Mouse (Mus musculus) left cerebral cortex, adult 11 months (tissue): ENCODE data around the gene Alox15.
"Not testable (repeated sequence)": the region's sequence is repeated elsewhere in the genome, so short reads cannot be mapped to it uniquely, and the experiment has no call there.

Source experiments
- DNase-seq: peaks from one replicate; pipeline ENCODE4 v3.0.0; 2022; ENCODE audit warnings: low spot score

Gene Alox15

GRCm38 (mm10) chr11:70351868-70352267 is at the start of gene Alox15:
Alox15 (minus strand) TSS chr11:70352031.
- DNase-seq, result no peak

GRCm38 (mm10) chr11:70389421-70389820 is 37.6 kb upstream of the Alox15 start:
- no peak for DNase-seq

DNA sequence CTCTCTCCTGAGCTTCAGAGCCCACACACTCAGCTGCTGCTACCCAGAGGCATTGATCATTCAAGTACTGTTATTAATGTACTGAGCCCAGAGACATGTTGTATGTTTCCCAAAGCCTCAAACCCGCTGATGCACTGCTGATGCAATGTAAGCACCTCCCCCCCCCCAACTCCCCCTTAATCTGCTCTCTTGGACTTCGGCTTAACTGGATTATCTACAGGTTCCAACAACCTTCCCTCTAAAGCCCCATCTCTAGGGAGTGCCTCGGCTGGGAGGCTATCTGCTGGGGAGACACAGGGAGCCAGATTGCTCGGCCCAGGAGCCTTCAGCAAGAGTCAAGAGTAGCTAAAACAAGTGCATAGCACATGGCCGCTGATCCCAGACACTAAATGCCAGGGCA is 35.6 kb upstream of the Alox15 start:
- DNase-seq, result no peak

DNA sequence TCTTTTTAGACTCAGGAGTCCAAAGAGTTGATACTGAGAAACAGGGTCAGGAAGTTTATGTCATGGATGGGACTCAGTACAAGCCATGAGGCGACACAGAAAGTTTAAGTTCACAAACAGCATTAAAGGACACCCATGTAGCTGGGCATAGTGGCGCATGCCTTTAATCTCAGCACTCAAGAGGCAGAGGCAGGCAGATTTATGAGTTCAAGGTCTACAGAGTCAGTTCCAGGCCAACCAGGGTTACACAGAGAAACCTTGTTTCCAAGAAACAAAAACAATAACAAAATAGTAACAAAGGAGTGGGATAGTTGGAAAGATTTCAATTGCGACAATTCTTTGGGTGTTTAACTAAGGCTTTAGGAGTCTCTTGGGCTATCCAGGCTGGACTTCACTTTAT is 32.3 kb upstream of the Alox15 start:
- DNase-seq, result no peak

- no peak for DNase-seq
These were observed 29.5 kb upstream of the Alox15 start for GRCm38 (mm10) chr11:70381330-70381729.

GRCm38 (mm10) chr11:70380478-70381005 is 28.7 kb upstream of the Alox15 start:
- DNase-seq, result no peak

DNA sequence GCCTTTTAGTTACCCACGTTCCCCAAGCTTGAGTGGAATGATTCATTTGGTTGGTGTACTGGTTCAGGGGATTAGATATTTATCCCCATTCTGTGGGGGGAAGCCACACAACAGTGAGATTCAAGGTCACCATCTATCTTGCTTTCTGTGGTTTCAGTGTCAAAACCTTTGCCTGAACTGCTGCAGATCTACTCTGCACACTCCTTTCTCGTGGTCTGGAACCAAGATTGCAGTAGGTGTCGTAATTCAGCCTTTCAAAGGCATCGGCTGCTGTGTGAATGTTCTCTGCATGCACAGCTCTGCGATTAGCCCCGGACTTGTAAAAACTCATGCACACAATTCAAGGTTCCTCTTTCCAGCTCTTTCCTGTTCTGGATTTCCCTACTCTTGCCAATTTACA is 24.2 kb upstream of the Alox15 start:
- no peak for DNase-seq

- DNase-seq, result no peak
These were observed 22.5 kb upstream of the Alox15 start for GRCm38 (mm10) chr11:70374302-70374701.

DNA sequence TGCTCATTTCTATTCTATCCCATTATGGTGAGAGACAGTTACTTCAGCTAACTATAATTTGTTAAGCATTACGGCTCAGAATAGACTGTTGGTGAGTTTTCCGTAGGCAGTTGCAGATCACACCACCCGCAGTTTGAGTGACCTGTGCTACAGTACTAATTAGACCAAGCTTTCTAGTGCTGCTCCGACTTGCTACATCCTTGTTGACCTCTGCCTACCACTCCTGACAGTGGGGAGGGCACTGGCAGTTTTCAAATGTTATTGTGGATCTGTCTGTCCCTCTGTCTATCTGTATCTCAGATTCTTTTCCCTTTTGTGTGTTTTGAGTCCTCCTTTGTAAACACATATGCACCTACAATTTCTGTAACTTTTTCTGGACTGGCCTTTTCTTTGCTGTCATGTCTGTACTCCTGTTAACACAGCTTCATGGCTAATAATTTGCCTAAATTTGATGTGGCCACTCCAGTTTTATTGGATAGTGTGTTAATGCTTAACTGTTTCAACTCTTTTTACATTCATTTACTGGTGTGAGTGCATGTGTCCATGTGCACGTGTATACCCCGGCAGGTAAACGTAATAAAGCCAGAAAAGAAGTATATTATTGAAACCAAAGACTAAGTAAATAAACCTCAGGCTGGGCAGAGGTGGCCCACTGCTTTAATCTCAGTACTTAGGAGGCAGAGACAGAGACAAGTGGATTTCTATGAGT is 21.2 kb upstream of the Alox15 start:
- DNase-seq, result no peak

- no peak for DNase-seq
These were observed 20.6 kb upstream of the Alox15 start for GRCm38 (mm10) chr11:70372396-70372795.

- not testable (repeated sequence) for DNase-seq
These were observed 16.8 kb upstream of the Alox15 start for GRCm38 (mm10) chr11:70368626-70369025.

GRCm38 (mm10) chr11:70367701-70368100 is 15.9 kb upstream of the Alox15 start:
- not testable (repeated sequence) for DNase-seq

DNA sequence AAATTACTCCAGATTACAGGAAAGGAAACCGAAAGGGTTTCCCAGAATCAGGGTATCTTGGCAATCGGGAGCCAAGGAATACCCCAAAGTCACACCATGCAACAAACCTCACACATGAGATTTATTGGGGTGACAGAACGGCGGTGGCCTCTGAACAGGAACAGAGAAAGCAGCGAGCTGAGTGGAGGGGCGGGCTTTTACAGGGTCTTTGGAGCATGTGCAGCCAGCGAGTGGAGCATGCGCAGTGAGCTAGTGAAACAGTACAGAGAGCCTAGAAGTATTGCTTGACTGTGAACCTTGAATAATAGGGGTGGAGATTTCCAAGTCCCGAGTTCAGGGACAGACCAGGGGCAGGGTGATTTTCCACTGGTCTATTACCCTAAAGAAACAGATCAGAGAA is 3.2 kb downstream of the Alox15 start:
- DNase-seq, result no peak

DNA sequence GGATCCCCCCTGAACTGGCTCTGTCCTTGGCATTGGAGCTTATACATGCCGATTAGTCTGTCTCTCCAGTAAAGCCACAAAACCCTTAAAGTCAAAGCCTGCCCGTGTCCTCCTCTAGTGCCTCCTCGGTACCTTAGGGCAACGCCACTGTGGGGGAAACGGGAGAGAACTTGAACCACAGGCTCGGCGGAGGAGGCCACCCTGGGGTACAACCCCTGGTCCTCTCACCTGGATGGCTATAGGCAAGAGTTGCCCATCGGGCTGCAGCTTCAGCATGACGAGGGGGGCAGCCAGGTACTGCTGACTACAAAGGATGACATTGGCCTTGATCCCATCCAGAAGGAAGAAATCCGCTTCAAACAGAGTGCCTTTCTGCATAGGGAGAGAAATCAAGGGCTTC is 4.0 kb downstream of the Alox15 start:
- no peak for DNase-seq

DNA sequence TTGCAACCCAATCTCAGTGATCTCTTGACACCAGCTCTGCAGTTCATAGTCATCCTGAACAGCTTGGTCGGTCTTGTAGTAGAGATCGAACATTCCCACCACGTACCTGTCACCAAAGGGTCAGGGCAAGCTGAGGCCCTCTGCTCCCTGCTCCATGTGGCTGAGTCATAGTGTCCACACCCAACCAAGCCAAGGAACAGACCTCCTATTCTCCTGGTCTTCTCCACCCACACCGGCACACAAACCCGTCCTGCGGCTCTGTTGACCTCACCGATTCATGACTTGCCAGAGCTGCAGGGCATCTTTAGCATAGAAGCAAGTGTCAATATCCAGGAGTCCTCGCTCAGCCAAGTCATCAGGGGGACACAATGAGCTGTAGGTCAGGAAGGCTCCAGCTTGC is 6.3 kb downstream of the Alox15 start:
- DNase-seq, result no peak

DNA sequence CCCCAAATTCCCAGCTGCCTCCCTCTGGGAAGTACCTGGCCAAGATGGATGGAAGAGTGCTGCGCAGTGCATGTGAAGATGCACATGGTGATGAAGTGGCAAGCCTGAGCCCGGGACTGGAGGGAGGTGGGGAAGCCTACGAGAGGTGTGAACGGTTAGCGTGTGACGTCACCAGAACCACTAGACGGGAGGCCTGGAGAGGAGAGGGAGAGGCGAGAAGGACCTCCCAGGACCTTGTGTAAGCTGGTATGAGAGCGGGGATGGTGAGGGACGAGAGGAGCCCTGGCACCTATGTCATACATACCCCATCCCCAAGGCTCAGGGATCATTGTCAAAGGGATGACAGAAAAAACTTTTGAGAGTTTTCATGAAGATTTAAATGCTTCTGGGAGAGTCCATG is 6.8 kb downstream of the Alox15 start:
- no peak for DNase-seq

DNA sequence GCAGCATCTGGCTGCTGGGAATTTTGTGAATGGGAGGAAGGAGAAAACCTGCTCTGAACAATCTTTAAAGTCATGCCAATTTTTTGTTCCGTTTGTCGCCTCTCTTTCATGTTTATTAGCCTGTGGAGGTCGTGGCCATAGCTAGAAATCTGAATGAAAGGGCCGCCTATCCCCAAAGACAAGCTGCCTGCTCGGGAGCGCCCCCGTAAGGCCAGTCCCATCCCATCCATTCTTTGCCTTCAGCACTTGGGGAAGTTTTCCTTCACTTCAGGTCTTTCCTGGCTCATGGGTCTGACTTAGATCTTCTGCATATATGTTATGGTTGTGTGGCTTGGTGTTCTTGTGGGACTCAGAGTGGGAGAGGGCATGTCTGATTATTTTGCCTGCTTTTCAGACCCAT is 12.3 kb downstream of the Alox15 start:
- DNase-seq, result no peak

- peak; percentile 10 for DNase-seq
These were observed 17.4 kb downstream of the Alox15 start for GRCm38 (mm10) chr11:70334477-70334876.

GRCm38 (mm10) chr11:70324726-70325125 is 27.1 kb downstream of the Alox15 start:
- no peak for DNase-seq

GRCm38 (mm10) chr11:70322528-70322927 is 29.3 kb downstream of the Alox15 start, which contains the start of gene Alox12e:
Alox12e (minus strand) TSS chr11:70322628.
- no peak for DNase-seq

DNA sequence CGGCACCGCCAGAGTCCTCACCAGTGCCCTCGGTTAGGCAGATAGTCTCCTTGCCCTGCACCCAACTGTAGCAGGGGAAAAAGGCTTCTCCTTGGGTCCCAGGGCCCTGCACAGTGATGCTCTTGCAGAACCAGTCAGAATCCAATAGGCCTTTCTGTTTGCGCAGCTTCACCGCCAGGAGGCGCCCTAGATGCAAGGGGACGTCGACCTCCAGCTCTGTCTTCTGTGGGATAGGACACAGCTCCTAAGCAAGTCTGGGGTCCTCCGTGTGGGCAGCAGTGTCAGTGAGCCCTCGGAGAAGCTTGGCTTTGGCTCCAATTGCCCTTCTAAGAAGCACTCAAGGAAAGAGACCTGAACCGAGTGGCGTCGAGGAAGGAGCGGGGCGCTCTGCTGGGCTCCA is 30.2 kb downstream of the Alox15 start:
- DNase-seq, result no peak

- DNase-seq, result no peak
These were observed 32.2 kb downstream of the Alox15 start for GRCm38 (mm10) chr11:70319614-70320013.

- no peak for DNase-seq
These were observed 38.0 kb downstream of the Alox15 start for GRCm38 (mm10) chr11:70313833-70314232.

- peak; percentile 32 for DNase-seq
These were observed 42.5 kb downstream of the Alox15 start for GRCm38 (mm10) chr11:70309341-70309740.
